Mouse (Mus musculus) right cerebral cortex, postnatal 25 days (tissue): ENCODE data around the gene Brca2.

Experiments used
- DNase-seq: peaks from one replicate; pipeline ENCODE4 v3.0.0; 2022

Gene Brca2

DNA sequence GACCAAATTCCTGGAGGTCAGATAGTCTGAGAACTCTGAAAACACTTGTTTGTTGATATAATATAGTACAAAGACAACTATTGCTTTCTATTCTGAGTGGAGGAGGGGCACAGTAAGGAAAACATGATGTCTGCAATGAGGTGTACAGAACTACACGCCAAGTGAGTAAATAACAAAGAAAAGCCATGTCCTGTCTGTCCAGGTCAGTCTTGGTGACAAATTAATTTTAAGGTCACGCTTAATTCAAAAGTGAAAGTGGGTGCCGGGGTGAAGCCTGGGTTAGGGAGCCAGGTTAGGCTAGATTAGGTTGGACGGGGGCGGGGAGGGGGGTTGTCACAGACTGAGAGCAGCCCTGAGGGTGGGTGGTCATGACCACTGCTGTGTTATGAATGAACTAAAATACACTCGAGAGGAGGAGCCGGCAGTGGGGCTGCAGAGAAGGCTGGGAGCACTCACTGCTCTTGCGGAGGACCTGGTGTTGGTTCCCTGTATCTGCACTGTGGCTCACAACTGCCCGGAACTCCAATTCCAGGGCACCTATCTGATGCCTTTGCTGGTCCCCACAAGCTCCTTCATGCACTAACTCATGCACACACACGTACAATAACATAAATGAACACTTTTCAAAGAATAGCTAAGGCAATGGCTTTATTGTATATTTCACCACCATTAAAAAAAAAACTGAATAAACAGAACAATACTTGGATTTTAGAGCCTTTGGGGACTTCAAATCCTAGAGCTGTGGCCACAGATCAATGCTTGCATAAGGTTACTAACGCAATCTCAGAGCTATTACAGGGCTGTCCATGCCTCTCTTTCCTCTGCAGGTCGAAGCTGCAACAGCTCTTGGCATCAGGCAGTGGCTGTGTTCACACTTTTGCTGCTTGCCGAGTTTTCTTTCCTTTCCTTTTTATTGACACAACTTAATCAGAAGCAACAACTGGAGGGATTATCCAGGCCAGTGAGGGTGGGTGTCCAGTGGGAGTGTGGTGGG, 77.2 kb downstream of the Brca2 start:
- no peak for DNase-seq

DNA sequence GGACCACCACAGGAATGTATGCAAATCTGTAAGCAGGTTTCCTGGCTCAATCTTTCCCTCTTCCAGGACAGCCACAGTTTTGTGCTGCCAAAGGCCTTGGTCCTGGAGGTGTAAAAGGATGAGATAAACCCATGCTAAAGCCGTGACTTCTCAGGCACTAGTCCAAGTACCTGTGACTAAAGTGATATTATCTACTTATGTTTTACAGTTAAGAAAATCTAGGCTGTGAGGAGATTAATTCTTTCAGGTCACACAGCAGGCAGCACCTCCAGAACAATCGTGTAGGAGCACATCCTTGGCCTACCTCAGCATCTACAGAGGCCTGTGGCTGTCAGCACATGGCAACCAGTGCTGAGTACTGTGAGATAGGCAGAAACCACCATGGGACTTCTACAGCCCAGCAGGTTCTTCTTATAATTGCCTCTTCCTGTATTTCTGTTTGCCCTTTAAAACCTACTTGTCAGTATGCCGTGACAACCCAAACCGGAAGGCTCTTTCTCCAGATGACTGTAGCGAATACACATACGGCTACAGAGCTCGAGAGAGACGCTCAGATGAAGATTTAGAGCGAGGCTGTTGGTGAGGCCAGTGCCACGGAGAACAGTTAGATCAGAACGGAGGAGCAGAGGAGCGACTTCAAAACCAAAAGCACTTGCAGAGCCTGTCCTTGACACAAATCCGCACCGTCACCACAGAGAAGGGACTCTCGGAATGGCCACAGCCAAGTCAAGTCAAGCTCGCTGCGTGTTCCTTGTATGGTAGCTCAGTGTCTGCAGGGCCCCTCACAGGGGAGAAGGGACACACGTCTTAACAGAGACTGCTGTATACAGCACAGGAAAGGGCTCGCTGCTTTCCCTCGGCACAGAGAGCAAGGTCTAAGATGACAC, 78.4 kb downstream of the Brca2 start:
- DNase-seq, result no peak

DNA sequence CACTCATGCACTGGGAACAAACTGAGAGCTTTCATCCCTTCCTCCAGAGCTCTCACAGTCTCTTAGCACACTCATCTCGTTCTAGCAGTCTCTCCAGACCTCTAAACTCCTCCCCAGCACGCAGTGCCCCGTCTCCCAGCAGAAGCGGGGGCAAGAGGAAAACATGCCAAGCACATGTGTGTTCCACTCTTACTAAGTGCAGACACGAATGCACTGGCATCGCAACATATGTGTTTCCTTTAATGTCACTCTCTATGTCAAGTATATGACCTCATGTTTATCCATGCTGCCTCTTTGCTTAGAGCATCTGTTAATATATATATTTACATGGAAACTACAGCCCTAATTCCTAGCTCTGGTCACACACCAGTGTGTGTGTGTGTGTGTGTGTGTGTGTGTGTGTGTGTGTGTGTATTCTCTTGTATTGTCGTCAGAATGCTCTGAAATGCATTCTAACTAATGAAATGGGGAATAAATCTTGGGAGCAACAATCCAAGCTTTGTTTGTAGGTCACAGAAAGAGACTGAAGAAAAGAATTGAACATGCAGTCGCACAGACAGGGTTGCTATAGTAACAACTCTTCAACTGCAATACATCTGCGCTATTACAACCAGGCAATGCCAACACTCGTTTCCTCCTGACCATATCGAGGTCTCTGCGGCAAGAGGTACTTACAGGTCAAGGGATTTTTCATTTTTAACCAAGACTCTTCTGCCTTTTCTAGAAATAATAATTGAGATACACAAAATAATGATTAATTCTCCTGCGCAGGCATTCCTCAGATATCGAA, 79.2 kb downstream of the Brca2 start:
- no peak for DNase-seq

DNA sequence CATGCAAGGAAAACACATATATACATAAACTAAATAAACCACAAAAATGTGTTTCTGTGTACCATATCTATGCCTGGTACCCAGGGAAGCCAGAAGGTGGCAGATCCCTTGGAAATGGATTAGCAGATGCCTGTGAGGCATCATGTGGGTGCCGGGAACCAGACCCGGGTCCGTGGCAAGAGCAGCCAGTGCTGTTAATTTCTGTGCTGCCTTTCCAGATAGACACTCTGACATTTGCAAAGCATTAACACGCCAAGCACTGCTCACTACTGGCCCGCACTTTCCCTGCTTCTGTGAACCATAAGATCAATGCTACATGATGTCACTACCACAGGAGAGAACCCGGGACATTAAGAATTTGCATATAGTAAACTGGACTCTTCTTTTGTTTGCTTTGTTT, 83.7 kb downstream of the Brca2 start:
- DNase-seq, result no peak

DNA sequence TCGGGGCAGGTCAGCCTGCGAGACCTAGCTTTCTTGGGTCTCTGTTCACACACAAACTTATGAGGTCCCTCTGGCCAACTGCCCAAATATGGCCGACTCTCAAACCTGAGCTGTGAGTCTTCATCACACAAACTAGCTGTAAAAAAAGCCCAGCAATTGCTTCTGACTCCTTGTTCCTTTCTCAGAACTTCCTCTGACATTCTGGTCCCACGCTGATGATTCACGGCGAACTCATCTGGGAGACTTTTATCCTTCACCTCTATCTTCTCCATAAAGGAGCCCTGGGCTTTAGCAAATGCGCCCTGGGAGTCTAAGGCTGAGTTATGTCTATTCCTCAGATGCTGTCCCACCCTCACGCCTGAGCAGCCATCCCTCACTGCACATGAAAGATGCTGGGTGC, 85.2 kb downstream of the Brca2 start:
- no peak for DNase-seq

DNA sequence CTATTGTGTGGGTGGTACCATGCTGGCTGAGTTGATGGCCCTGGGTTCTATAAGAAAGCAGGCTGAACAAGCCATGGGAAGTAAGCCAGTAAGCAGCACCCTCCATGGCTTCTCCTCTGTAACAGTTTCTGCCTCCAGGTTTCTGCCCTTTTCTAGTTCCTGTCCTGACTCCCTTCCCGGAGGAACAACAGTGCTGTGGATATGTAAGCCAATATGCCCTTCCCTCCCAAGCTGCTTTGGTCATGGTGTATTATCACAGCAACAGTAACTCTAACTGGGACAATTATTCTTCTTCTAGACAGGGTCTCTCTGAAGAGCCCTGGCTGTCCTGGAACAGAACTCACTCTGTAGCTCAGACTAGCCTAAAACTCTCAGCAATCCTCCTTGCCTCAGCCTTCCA, 88.7 kb downstream of the Brca2 start:
- DNase-seq, result no peak

DNA sequence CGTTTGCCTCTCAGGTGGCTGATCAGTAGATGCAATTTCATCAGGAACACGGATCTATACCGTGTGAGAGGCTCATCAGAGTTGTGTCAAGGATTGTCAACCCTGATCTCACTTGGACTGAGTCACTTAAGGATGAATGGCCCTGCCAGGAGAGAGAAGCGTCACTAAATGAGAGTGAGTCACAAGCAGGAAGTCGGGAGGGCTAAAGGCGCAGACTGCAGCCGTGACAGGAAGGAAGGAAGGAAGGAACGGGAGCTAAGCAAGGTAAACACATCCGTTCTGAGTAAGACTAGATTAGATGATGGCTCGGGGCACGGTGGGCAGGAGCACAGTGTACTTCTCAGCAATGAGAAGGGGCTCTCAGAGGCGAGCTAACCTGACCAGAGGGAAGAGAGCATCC, 89.3 kb downstream of the Brca2 start:
- no peak for DNase-seq

DNA sequence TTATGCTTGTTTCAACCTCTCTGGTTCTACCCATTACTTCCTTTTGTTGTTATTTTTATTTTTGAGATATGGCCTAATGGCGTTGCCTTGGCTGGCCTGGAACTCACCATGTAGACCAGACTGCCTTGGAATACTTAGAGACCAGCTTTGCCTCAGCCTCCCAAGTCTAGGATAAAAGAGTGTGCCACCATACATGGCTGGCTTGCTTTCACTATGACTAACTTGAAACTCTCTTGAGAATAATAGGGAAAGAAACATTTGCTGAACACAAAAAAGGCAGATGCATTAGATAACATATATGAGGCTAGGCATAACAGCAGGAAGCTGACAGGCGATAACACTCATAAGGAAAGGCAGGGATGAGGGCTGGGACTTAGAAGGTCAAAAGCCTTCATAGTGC, 91.6 kb downstream of the Brca2 start:
- no peak for DNase-seq

DNA sequence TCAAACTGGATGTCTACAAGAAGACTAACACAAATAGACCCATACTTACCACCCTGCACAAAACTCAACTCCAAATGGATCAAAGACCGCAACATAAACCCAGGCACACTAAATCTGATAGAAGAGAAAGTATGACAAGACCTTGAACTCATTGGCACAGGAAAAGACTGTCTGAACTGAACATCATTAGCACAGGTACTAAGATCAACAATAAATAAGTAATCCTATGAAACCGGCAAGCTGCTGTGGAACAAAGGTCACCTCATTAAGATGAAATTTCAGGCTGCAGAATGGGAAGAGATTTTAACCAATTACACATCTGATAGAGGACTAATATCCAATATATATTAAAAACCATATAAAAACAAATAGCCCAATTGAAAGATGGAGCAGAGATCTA, 93.8 kb downstream of the Brca2 start:
- DNase-seq, result no peak

DNA sequence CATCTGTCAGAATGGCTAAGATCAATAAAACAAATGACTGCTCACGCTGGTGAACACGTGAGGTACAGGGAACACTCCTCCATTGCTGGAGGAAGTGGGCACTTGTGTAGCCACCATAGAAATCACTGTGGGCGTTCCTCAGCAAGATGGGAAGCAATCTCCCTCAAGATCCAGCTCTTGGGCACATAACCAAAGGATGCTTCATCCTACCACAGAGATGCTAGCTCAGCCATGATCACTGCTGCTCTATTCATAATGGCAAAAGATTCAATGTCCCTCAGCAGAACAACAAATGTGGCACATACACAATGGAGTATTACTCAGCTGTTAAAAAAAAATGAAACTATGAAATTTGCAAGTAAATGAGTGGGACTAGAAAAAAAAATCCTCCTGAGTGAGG, 94.3 kb downstream of the Brca2 start:
- DNase-seq, result no peak

DNA sequence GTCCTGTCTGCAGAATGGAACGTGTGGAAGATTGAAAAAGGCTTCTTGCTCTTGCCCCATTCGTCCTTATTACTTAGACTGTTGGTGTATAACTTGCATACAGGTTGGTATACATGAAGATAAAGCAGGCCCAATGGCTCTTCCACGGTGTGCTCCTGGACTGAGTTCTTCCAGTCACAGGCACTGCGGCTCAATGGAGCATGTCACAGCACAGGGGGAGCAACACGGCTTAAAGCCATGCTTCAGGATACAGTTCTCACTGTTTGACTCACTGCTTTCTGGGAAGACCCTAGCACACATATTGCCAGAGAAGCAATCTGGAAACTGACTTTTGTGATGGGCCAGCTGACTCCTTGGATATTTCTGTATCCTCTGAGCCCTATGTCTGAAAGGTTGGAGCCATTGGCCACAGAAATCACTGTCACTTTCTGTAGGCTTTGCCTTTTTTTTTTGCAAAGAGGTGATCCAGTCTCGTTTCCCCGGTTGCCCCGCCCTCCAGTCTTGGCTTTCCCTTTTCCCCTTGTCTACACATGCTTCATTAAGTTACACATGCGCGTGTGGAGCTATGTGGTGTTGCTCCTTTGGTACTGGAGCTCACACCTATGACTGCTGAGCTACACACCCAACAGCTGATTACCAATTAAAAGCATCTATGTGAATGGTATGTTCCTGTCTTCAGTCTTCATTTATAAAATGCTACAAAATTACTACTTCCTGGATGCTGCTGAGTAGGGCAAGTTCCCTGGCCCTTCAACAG, 96.3 kb downstream of the Brca2 start:
- DNase-seq, result no peak
